Mouse (Mus musculus) splenic B cell, adult 2 months (primary cell): ENCODE measurements around the gene Gpr37l1.
"Not testable (repeated sequence)": the region's sequence is repeated elsewhere in the genome, so short reads cannot be mapped to it uniquely, and the experiment has no call there.

Experiments used
- DNase-seq: peaks from one replicate; pipeline ENCODE4 v3.0.0-alpha.2; 2011; ENCODE audit warnings: low read depth, low spot score
- H3K27me3 ChIP-seq: 2 replicates; pipeline ENCODE4 v1.6.1; 2012; ENCODE audit warnings: mild to moderate bottlenecking, low read length, moderate library complexity, mixed read lengths; ENCODE audit not compliant: control insufficient read depth, poor library complexity, insufficient read depth, severe bottlenecking
- H3K36me3 ChIP-seq: 2 replicates; pipeline ENCODE4 v1.6.1; 2012; ENCODE audit warnings: mild to moderate bottlenecking, low read length, moderate library complexity, mixed read lengths; ENCODE audit not compliant: control insufficient read depth, poor library complexity, insufficient read depth, severe bottlenecking

Gpr37l1 gene

GRCm38 (mm10) chr1:135129543-135130183, 37.8 kb downstream of the Gpr37l1 start:
- no peak for DNase-seq
- H3K27me3 ChIP-seq = no peaks in the 10 kb centered on the region

GRCm38 (mm10) chr1:135128986-135129385, 38.5 kb downstream of the Gpr37l1 start:
- Histone ChIP-seq H3K27me3 (no peaks in the 10 kb centered on the region), H3K36me3 (no peaks in the 10 kb centered on the region)
- no peak for DNase-seq

More at GRCm38 (mm10) chr1:135129543-135130183, 37.8 kb downstream of the Gpr37l1 start:
- no peaks in the 10 kb centered on the region for H3K36me3 ChIP-seq

DNA sequence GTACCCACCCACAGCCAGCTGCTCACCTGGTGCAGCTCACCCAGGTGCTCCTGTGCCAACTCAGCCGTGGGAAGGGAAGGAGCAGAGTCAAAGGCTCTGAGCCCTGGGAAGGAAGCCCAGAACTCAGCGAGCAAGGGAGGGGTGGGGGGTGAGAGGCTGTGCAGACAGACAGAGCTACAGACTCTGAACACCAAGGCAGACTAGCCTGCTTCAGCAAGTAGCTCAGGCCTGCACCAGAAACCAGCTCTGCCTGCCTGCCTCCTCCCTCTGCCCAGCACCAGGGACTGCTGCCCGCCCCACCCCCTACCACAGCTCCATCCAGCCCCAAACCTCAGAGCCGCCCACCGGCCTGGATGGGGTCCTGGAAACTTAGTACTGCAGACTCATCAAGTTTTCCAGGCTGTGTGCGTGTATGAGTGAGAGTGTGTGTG, 39.5 kb downstream of the Gpr37l1 start:
- DNase-seq = no peak
- Histone ChIP-seq H3K27me3 (no peaks in the 10 kb centered on the region), H3K36me3 (no peaks in the 10 kb centered on the region)

- Histone ChIP-seq H3K36me3 (no peaks in the 10 kb centered on the region), H3K27me3 (no peaks in the 10 kb centered on the region)
- DNase-seq = no peak
Measured at GRCm38 (mm10) chr1:135126443-135127027, 40.9 kb downstream of the Gpr37l1 start.

- no peak for DNase-seq
- Histone ChIP-seq H3K36me3 (no peaks in the 10 kb centered on the region), H3K27me3 (no peaks in the 10 kb centered on the region)
Measured at GRCm38 (mm10) chr1:135125990-135126389, 41.5 kb downstream of the Gpr37l1 start.

- no peaks in the 10 kb centered on the region for H3K27me3 ChIP-seq
- DNase-seq = no peak
- no peaks in the 10 kb centered on the region for H3K36me3 ChIP-seq
Measured at GRCm38 (mm10) chr1:135124573-135125363, 42.7 kb downstream of the Gpr37l1 start.

DNA sequence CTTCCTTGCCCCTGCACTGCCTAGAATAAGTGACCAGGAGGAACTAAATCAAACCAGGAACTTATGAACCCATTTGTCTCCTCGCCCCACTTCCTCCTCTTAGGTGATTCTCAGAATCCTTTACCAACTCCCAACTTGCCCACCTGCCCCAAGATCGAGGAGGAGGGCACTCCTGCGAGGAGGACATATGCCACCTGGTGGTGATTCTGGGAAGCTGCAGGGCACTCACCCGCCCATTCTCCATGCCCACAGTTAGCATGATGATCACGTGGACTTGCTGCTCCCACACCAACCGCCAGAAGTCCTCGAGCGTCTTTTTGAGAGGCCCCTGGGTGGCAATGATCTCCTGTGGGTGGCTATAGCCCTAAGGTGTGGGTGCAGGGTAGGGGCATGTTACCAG, 54.8 kb downstream of the Gpr37l1 start:
- H3K27me3 ChIP-seq = no peaks in the 10 kb centered on the region
- H3K36me3 ChIP-seq = no peaks in the 10 kb centered on the region
- peak; percentile 84 for DNase-seq

DNA sequence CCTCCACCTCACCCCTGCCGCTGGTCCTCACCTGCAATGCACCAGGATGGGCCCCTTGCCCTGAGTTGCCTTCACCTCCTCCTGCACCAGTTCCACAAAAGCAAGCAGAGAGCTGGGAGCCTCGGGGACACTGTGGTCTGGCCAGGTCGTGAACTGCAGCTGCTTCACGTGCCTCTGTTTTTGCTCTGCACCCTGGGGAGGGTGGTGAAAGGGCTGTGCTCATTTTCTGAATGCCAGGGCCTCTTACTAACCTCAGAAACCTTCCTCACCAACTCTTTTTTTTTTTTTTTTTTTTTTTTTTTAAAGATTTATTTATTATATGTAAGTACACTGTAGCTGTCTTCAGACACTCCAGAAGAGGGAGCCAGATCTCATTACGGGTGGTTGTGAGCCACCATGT, 56.2 kb downstream of the Gpr37l1 start:
- not testable (repeated sequence) for H3K36me3 ChIP-seq, H3K27me3 ChIP-seq, DNase-seq
